Mouse (Mus musculus): ENCODE measurements around the gene Itm2b.

The Itm2b gene

DNA sequence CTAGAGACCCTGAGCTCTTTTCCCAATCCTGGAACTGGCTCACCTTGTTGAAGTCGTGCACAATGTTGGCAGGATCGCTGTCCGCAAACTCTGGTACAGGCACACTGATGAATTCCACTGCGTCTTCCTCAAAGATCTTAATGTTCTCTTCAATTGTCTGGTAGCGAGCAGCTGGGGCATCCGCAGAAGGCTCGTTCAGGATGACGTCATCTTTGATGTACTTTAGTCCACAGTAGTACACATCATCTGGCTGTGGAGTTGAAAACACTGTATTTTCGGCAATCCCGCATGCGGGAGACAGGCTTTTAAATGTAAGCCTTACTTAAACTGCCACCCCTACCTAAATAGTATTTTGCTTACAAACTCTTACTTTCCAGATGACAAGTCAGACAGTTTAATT is 18.8 kb downstream of the Itm2b start:
- DNase-seq, result no peak

DNA sequence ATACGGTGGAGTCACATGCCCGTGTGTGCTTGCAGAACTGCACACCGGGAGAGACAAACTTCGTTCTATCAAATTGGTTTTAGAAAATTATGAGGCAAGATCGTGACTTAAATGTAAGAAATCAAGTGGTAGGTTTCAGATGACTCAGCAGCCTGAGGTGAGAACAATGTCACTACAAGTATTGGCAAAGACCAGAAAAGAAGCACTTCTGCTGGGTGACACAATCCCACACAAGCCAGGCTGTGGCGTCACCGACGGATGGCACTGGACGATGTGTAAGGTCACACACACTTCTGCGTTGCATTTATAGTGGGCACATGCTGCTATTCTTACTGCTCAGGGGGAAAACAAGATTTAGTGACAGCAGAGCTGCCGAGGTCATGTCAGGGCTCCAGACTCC is 21.3 kb downstream of the Itm2b start:
- no peak for DNase-seq

DNA sequence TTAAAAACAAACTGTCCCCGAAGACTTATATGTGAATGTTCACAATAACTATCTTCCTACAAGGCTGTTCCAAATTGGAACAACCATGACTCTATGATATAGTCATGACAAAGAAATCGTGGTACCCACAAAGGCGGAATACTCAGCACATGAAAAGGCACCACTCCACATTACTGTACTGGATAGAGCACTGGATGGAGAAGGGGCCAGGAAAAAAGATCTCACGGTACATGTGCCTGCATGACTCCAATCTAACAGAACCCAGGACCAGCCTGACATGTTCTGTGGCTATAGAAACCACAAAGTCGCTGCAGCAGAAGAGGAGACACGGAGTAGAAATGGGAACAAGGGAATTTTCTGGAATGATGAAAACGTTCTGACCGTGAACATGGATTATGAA is 30.4 kb downstream of the Itm2b start:
- DNase-seq, result no peak

DNA sequence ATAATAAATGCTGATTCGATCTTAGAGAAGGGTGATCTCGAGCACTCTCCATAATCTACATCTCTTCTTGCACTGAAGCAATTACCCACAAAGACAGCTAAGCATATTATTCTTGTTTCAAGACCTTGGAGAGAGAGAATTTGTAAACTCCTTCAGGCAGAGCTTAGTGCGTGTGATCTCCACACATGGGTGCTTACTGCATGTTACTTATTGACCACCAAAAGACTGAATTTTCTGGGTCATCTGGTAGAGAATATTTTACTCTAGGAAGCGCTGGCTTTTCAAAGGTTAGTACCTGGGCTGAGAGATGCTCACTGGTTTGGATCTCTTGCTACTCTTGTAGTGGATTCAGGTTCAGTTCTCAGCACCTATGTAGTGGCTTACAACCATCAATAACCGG is 34.0 kb downstream of the Itm2b start:
- DNase-seq, result no peak

DNA sequence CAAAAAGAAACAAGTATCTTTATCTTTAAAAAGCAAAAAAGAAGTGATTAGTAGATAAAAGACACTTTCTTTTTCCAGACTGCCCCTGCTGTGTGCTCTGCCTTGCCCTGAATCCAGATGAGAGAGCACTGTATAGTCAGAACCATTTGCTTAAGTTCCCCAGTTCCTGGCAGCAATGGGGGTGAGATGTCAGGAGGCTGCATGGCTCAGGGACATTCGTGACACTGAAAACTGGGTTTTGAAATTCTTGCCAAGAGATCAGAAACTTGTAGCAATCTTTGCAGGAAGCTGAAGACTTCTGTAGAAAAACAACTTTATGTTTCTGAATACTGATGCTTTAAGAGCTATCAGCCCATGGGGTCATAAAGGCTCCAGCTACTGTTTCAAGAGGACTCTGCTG is 35.1 kb downstream of the Itm2b start:
- DNase-seq, result no peak

DNA sequence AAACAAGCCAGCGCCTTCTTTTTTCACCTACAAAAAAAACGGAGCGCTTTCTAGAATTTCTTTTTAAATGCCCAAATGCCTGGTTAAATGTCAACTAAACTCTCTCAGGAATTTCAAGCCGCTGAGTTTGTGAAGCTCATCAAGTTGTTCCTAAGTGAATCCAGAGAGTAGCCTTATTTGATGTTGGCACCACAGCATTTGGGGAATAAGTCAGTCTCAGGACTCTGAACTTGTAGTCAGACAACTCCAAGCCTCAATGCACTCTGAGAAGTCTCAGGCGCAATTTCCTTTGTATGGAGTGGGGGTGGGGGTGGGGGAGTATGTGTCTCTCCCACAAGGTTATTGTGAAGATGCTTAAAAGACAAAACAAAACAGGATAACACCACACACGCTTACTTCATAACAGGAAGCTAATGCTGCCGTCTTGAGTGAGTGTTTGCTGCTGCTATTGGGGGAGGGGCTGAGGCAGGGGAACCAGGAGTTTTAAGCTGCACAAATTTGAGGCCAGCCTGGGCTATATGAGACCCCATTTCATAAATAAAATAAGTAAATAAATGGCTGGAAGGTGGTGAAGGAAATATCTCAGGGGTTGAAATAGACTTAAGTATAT is 35.9 kb downstream of the Itm2b start:
- DNase-seq, result no peak

DNA sequence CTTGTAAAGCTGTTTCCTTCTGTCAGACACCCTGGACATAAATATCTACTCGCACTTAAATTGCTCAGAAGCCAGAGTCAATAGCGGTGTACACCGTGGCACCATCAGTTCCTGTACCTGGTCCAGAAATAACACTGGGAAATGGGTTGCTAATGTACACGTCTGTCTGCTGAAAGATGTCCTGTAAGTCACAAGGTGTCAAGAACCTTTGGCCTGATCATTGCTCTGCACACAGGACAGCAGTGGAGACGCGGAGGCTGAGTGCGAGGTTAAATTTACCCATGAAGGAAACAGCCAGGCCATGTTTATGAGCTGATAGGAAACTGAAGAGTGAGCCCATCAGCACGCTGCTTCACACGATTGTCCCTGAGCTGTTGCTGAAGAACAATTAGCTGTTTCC is 37.8 kb downstream of the Itm2b start:
- DNase-seq, result no peak

DNA sequence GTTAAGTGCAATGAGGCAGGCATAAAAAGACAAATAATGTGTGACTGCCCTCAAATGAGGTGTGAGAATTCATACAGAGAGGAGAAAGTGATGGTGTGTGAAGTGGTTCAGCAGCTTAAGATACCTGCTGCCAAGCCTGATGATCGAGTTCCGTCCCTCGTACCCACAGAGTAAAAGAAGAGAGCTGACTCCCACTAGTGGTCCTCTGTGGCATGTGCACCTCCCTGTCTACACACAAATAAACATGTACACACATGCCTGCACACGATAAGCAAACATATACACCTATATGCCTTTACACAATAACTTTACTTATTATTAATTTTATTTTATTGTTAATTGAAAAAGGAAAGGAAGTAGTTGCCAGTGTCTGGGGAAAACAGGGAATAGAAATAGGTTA is 39.5 kb downstream of the Itm2b start:
- no peak for DNase-seq

DNA sequence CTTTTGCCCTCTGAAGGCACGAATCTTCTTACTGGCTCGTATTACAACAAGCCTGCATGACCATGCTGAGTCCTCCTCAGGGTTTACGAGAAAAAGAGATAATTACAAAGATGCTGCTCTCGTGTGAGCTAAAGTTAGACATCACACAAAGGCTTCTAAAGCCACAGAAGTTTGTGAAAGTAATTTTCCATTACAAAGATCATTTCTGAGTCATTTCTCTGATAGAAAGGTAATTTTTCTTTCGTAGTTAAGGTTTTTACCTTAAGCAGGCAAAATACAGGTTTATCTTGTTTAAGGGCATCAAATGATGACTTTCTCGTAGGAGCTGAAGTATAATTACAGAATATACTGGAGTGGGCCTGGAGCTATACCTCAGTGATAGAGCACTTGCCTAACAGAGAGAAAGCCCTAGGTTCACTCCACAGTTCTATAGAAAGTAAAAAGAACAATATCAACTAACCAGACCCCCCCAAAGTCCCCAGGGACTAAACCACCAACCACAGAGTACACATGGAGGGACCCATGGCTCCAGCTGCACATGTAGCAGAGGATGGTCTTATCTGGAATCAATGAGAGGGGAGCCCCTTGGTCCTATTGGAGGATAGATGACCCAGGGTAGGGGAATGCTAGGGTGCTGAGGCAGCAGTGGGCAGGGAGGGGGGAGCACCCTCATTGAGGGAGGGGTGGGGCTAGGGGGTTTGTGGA is 44.9 kb downstream of the Itm2b start:
- DNase-seq, result no peak

DNA sequence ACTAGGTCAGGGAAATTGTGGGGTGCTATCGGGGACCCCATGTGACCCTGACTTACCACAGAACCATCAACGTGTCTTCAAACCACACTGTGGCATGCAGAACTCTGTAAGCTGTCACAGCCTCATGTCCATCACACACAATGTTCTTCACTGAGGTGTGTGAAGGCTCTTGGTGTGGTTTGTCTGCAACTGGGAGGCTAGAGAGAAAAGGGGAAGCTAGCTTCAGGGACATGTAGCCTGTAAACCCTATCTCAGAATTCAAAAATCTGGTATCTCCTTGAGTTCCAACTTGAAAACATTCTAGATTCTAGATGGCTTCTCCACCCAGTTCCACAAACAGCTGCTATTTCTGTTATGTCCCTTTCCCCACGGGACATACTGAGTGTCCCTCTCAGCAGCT is 45.5 kb downstream of the Itm2b start:
- DNase-seq, result no peak

DNA sequence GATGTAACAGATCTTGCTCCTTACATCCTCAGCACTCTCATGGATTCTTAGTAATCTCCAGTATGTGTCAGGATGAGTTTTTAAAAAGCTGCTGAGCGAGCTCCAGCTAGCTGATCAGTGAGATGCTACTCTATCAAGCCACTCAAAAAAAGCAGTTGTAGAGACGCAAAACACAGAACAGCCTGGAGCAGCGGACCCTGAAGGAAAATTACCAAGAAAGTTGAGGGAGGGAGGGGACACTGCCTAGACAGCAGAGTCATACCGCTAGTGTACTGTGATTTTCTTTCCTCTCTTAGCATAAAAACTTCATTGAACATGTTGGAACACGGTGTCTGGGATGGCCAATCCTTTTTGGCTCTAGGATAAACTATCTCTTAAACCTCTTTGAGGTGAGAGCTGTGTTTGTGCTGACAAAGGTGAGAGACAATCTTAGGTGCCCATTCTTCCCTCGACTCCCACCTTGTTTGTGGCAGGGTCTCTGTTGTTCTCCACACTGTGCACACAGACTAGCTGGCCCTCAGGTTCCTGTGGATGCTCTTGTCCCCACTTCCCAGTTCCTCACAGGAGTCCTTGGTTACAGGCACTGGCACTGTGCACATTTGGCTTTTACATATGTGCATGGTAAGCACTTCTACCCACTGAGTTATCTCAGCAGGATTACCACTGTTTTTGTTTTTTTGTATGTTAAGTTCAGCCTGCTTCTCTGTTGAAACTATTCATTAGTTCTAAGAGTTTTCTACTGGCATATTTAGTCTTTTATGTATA is 48.6 kb downstream of the Itm2b start:
- DNase-seq, result no peak

DNA sequence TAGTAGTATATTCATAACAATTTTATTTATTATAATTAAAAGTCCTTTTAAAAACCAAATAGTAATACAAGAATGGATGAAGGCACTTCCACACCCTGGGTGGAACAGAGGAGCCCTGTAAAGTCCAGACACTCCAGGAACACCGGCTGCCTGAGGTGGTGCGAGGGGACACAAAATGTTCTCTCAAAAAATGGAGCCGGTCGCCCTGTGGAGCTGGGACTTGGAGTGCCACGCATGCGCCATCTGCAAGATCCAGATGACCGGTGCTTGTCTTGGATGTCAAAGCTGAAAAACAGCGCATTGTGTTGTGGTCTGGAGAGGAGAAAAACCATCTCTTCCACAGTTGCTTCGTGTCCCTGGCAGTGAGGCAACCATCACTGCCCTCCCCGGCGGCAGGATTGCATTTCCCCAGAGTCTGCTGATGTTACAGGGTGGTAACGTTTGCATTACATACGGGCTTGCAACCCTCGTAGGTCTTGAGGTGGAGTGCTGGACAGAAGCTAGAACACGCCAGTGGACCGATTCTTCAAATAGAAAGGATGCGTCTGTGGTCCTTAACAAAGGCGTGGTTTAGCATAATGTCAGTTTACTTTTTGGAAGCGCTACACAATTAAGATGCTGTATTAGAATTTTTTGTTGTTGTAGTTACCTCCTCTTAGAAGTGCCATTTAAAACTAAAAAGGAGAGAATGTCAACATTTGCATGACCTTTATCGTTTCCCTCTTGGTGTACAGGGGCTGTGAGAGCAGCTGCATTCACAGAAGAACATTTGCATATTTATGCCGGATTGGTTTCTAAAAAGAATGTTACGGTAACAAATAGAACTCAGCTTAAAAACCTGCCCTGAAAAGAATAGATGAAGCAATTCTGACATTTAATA is 49.9 kb downstream of the Itm2b start:
- no peak for DNase-seq

DNA sequence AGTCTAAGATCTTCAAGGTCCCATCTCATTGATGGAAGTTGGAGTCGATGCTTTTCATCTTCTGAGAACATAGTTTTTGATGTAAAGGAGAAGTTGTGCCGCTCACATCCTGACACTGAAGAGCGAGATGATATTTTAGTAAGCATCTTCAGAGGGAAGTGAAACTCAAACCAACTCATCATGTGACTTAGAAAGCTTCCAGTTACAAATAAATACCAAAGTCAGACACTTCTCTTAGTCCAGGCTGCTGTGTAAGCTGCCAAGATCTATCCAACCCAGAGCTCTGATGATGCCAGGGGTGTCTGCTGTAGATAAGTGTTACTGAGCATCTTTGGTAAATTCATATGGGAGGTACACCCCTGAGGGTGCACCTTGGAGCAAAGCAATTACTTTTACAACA is 51.2 kb downstream of the Itm2b start:
- no peak for DNase-seq

DNA sequence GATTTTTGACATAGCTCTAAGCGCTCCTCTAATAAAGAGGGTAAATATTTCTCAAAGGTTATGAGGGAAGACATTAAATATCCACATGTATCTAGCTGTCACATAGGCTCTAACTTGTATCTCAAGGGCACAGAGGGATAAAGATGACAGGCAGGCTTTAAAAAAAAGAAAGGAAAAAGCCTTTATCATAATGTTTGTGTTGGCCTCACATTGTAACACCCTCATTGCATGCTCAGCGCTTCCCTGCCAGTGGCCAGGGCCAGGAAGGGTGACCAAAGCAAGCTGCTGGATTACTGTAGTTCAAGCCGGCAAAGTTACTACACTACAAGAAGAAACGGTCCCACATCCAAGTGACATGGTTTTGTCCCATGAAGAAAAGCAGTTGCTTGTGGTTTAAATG is 53.7 kb downstream of the Itm2b start:
- no peak for DNase-seq

DNA sequence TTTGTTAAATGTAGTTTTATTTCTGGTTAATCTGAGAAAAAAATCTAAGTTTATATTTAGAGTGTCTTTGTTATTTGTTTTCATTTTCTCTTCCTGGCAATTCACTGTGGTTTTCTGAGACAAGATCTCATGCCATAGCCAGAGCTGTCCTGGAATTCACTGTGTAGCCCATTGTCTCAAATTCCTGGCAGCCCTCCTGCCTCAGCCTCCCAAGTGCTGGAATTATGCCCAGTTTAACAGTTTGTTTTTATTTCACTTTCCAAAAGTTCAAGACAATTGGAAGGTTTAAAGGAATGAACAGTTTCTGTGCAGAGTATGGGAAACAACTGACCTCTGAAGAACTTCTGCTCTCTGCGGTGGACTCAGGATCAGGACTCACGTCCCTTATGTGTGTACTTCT is 55.2 kb downstream of the Itm2b start:
- no peak for DNase-seq

DNA sequence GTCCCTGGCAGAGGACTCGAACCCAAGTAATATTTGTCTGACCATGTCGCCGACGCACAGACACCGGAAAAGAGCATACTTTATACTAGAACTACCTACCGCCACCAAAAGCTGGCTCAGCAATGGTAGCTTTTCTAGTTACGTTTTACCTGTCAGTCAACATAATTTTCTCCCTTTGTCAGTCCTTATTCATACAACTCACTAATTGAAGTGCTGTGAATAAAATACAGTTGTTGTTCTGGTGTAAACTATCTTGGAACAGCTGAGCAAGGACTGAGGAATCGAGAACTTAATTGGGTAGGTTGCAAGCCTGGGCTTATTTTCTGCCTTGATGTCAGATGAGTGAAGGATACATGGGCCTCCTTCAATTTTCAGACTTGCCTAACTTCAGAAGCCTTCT is 58.6 kb downstream of the Itm2b start:
- DNase-seq, result no peak

DNA sequence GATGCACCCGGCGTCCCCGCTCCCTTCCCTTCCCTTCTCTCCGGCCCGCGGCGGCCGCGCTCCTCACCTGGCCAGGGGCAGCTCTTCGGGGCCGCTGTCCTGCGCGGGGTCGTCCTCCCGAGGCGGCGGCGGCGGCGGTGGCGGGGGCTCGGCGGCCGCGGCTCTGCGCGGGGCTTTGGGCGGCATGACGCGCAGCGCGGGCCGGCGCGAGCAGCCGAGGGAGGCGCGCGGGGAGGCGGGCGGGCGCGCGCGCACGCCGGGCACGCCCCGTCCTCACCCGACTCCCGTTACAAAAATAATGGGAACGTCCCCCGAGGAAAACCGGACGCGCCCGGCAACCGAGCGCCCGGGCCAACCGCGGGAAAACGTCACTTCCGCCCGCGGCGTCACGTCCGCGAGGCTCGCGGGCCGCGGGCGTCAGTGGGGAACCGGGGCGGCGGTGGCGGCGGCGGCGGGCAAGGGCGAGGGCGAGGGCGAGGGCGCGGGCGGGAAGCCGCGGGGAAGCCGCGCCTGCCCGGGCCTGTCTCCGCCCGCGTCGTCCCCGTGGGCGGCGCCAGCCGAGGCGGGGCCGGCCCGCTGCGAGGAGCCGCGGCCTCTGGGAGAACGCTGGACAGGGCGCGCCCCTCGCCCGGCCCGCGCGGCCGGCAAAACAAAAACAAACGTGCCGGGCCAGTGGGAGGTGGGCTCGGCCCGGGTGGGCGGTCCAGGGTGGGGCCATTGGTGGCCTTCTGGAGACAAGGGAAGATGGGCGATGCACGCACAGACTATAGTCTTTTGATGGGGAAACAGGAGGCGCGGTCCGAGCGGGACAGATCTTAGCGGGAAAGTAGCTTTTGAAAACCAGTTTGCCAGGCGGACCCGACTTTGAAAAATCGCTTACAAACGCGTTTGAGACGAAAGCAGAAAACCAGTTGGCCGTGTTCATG is 59.4 kb downstream of the Itm2b start, which contains the start of gene Rb1:
Gene Rb1 (minus strand): TSS at position 367 of the 926 bp plus-strand sequence.
- peak; percentile 79 for DNase-seq

DNA sequence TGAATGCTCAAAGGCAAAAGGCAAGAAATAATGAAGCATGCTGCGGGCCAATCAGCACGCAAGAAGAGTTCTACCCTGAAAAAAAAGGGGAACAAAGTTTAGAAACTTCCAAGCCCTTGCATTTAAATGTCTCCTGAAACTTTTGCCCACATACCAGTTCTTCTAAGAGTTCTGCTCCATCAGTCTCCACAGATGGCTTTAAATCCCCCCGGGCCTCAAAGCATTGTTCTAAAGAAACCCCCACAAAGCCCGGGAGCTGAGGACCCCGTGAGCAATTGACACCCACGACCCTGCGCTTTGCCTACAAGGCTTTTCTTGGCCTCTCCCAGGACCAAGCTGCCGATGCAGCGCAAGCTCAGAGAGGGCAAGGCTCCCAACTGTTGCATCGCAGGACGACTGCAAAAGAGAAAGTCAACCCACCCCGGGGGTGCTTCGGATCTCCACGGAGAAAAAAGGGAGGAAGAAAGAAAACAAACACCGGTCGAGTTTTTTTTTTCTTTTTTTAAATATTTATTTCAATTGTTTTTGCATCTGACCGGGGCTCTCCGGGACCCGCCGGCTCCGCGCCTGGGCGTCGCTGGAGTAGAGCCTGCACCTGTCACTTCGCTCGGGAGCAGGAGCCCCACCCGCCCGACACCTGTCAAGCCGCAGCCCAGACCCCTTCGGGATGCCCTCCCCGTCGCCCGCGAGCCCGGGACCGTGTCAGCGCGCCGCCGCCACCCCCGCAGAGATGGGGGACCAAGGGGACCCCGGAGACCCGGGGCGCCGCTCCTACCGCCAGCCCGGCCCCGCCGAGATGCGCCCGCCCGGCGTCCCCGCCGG is 60.2 kb downstream of the Itm2b start:
- peak; percentile 53 for DNase-seq

DNA sequence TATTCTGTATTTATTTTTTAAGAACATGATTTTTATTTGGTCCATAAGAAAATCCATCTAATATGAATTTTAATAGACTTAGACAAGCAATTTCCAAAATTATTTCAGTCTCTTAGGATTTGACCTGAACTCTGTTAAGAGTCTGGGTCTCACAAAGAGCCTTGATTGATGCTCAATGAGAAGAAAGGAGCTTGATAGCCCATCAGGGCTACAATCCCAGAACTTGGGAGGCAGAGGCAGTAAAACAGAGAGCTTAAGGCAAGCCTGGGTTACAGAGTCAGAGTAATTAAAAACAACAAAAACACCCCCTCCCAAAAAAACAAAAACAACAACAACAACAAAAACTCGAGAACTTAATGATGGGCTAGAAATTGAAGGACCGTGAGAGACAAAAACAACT is 61.1 kb downstream of the Itm2b start:
- DNase-seq, result no peak

DNA sequence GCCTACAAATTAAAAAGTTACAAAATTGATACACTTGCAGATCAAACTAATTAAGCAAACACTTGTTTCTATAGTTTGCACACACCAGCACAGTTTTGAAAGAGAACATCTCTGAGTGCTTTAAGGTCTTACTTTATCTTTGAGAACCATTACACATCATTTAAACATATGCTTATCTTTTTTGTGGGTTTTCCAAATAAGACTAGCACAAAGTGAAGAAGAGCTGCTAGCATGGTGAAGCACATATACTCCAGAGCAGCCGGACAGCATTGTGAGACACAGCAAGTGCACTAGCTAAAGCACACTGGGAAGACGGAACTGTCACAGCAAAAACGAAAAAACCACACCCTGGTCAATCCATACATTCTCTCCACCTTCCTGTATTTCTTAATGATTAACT is 62.9 kb downstream of the Itm2b start:
- DNase-seq, result no peak

DNA sequence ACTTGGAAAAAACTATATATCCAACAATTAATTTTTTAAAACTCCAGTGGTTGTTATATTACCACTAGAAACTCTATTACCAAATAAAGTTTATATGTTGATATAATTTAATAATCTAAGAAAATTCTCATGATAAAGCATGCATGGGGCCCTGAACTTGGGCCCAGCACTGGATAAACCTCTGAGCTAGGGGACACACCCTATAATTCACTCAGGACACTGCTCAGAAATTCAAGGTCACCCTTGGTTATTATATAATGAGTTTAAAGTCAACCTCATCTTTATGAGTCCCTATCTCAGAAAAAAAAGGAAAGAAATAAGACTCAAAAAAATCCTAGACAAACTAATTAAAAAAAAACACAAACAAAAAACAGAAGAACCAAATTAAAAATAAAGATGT is 68.2 kb downstream of the Itm2b start:
- no peak for DNase-seq

All from cerebellum, adult 8-10 months (tissue).